Mouse (Mus musculus) heart, embryonic 16.5 days (tissue): ENCODE measurements around the gene Krt7. TPM values are rescaled to one million over a fixed set of nuclear protein-coding genes. Genes with fewer than 3 reads are reported as not detected.

ENCODE experiments used
- ATAC-seq: fragments of 200-750 bp; cut with Nextera tagmentation; replicated peaks from 2 replicates; pipeline ENCODE4 v1.8.0; 2017; ENCODE audit warnings: moderate number of reproducible peaks; ENCODE audit not compliant: insufficient read depth, low FRiP score; ENCODE audit errors: extremely low read depth
- H3K27ac ChIP-seq: fragments of 300-500 bp; sonication (generic); 2 replicates; pipeline ENCODE4 v1.5.1; 2014; ENCODE audit warnings: mild to moderate bottlenecking, low read length, control low read depth, moderate library complexity
- H3K27me3 ChIP-seq: fragments of 300-500 bp; sonication (generic); 2 replicates; pipeline ENCODE4 v1.6.1; 2014; ENCODE audit warnings: low read length, mixed read lengths; ENCODE audit not compliant: control insufficient read depth, insufficient read depth
- H3K36me3 ChIP-seq: fragments of 300-500 bp; sonication (generic); 2 replicates; pipeline ENCODE4 v1.6.1; 2014; ENCODE audit not compliant: control insufficient read depth, insufficient read depth
- H3K4me1 ChIP-seq: fragments of 300-500 bp; sonication (generic); 2 replicates; pipeline ENCODE4 v1.6.1; 2014; ENCODE audit warnings: low read length, mixed read lengths; ENCODE audit not compliant: control insufficient read depth, insufficient read depth
- H3K4me2 ChIP-seq: fragments of 300-500 bp; sonication (generic); 2 replicates; pipeline ENCODE4 v1.6.1; 2014; ENCODE audit warnings: low read depth, mild to moderate bottlenecking, control low read depth, low read length
- H3K4me3 ChIP-seq: fragments of 300-500 bp; sonication (generic); 2 replicates; pipeline ENCODE4 v1.5.1; 2014; ENCODE audit warnings: mild to moderate bottlenecking, control low read depth, low read length
- H3K9ac ChIP-seq: fragments of 300-500 bp; sonication (generic); 2 replicates; pipeline ENCODE4 v1.6.1; 2014; ENCODE audit warnings: low read length, control low read depth
- H3K9me3 ChIP-seq: fragments of 300-500 bp; sonication (generic); replicated peaks from 2 replicates; pipeline ENCODE4 v1.6.1; 2016; ENCODE audit warnings: low read length; ENCODE audit not compliant: control insufficient read depth
- WGBS: fragments of 180-500 bp; shearing (Covaris S2); extraction: QIAGEN DNeasy Blood & Tissue Kit; methylation state at CpG from one replicate; pipeline ENCODE4 v1.1.7; 2014; 5-methylcytosine and 5-hydroxymethylcytosine counted together
- polyA plus RNA-seq: library from polyadenylated mRNA; unstranded; fragments of >200 nt; fragmentation: Nextera tagmentation; extraction: Ambion mirVana; gene quantifications from 2 replicates; pipeline ENCODE4 v1.2.1, GENCODE M21; 2015

Krt7 gene
- polyA plus RNA-seq, 1 experiment from 2014 or later, result 19.6 TPM

- no peak overlapping the region for H3K27ac ChIP-seq
- H3K4me1 ChIP-seq, result peaks cover 10% of the 10 kb centered on the region
- peak; percentile 35 for ATAC-seq
- H3K9me3 ChIP-seq, result no peaks in the 10 kb centered on the region
- no peaks in the 10 kb centered on the region for H3K27me3 ChIP-seq
- H3K9ac ChIP-seq, result no peak overlapping the region
- no peak overlapping the region for H3K4me2 ChIP-seq
- WGBS, result 16% methylated on average over 5 of the region's 5 CpGs
- no peak overlapping the region for H3K4me3 ChIP-seq
- H3K36me3 ChIP-seq, result no peaks in the 10 kb centered on the region
Observed at GRCm38 (mm10) chr15:101388034-101388541, 22.8 kb upstream of the Krt7 start.

- no peak for ATAC-seq
- no peaks in the 10 kb centered on the region for H3K27me3 ChIP-seq
- no peak overlapping the region for H3K4me3 ChIP-seq
- WGBS, result 82% methylated on average over 5 of the region's 5 CpGs
- no peaks in the 10 kb centered on the region for H3K36me3 ChIP-seq
- no peak overlapping the region for H3K4me2 ChIP-seq
- H3K9ac ChIP-seq, result no peak overlapping the region
- peaks cover 9% of the 10 kb centered on the region for H3K4me1 ChIP-seq
- H3K9me3 ChIP-seq, result no peaks in the 10 kb centered on the region
- H3K27ac ChIP-seq, result no peak overlapping the region
Observed at GRCm38 (mm10) chr15:101390203-101390602, 20.6 kb upstream of the Krt7 start.

GRCm38 (mm10) chr15:101392251-101392650 lies 18.6 kb upstream of the Krt7 start:
- whole genome bisulfite sequencing, result 73% methylated on average over 5 of the region's 5 CpGs
- no peak for ATAC-seq

GRCm38 (mm10) chr15:101394908-101395307 lies 15.9 kb upstream of the Krt7 start:
- Histone ChIP-seq H3K4me2 (no peak overlapping the region), H3K9me3 (no peaks in the 10 kb centered on the region), H3K9ac (no peak overlapping the region), H3K27me3 (no peaks in the 10 kb centered on the region), H3K36me3 (no peaks in the 10 kb centered on the region), H3K4me3 (no peak overlapping the region), H3K27ac (no peak overlapping the region), H3K4me1 (no peaks in the 10 kb centered on the region)
- ATAC-seq, result no peak
- 55% methylated on average over 7 of the region's 7 CpGs for WGBS

More at GRCm38 (mm10) chr15:101392251-101392650, 18.6 kb upstream of the Krt7 start:
- H3K9ac ChIP-seq, result no peak overlapping the region
- no peak overlapping the region for H3K27ac ChIP-seq
- no peak overlapping the region for H3K4me2 ChIP-seq
- no peaks in the 10 kb centered on the region for H3K27me3 ChIP-seq
- H3K9me3 ChIP-seq, result no peaks in the 10 kb centered on the region
- H3K4me3 ChIP-seq, result no peak overlapping the region
- H3K4me1 ChIP-seq, result peaks cover 7% of the 10 kb centered on the region
- no peaks in the 10 kb centered on the region for H3K36me3 ChIP-seq

- no peak overlapping the region for H3K4me3 ChIP-seq
- H3K4me2 ChIP-seq, result no peak overlapping the region
- ATAC-seq, result no peak
- no peaks in the 10 kb centered on the region for H3K9me3 ChIP-seq
- H3K27me3 ChIP-seq, result no peaks in the 10 kb centered on the region
- H3K36me3 ChIP-seq, result no peaks in the 10 kb centered on the region
- H3K27ac ChIP-seq, result no peak overlapping the region
- H3K4me1 ChIP-seq, result no peaks in the 10 kb centered on the region
- WGBS, result 23% methylated on average over 7 of the region's 7 CpGs
- no peak overlapping the region for H3K9ac ChIP-seq
Observed at GRCm38 (mm10) chr15:101396466-101396865, 14.4 kb upstream of the Krt7 start.

GRCm38 (mm10) chr15:101396921-101397320 lies 13.9 kb upstream of the Krt7 start:
- no peak for ATAC-seq
- 79% methylated on average over 3 of the region's 3 CpGs for WGBS

GRCm38 (mm10) chr15:101397683-101398082 lies 13.2 kb upstream of the Krt7 start:
- Histone ChIP-seq H3K36me3 (no peaks in the 10 kb centered on the region), H3K4me2 (no peak overlapping the region), H3K4me3 (no peak overlapping the region), H3K4me1 (no peaks in the 10 kb centered on the region), H3K27me3 (no peaks in the 10 kb centered on the region), H3K9ac (no peak overlapping the region), H3K27ac (no peak overlapping the region), H3K9me3 (no peaks in the 10 kb centered on the region)
- no peak for ATAC-seq
- 80% methylated on average over 2 of the region's 2 CpGs for WGBS

More at GRCm38 (mm10) chr15:101396921-101397320, 13.9 kb upstream of the Krt7 start:
- Histone ChIP-seq H3K9ac (no peak overlapping the region), H3K9me3 (no peaks in the 10 kb centered on the region), H3K4me1 (no peaks in the 10 kb centered on the region), H3K4me2 (no peak overlapping the region), H3K36me3 (no peaks in the 10 kb centered on the region), H3K4me3 (no peak overlapping the region), H3K27ac (no peak overlapping the region), H3K27me3 (no peaks in the 10 kb centered on the region)

GRCm38 (mm10) chr15:101398269-101398668 lies 12.6 kb upstream of the Krt7 start:
- 68% methylated on average over 8 of the region's 8 CpGs for WGBS
- no peak for ATAC-seq
- no peaks in the 10 kb centered on the region for H3K36me3 ChIP-seq

GRCm38 (mm10) chr15:101412188-101412587 lies 1.3 kb downstream of the Krt7 start:
- Histone ChIP-seq H3K36me3 (no peaks in the 10 kb centered on the region), H3K9ac (no peak overlapping the region), H3K27me3 (peaks cover 23% of the 10 kb centered on the region), H3K9me3 (no peaks in the 10 kb centered on the region), H3K27ac (no peak overlapping the region), H3K4me2 (no peak overlapping the region), H3K4me3 (peak overlapping the region; percentile 17), H3K4me1 (0 out of 2 replicates have a peak, but pooled peaks cover 3% of the 10 kb centered on the region)
- 30% methylated on average over 31 of the region's 31 CpGs for WGBS
- ATAC-seq, result no peak

More at GRCm38 (mm10) chr15:101398269-101398668, 12.6 kb upstream of the Krt7 start:
- no peaks in the 10 kb centered on the region for H3K9me3 ChIP-seq
- no peak overlapping the region for H3K4me2 ChIP-seq
- H3K4me1 ChIP-seq, result no peaks in the 10 kb centered on the region
- H3K4me3 ChIP-seq, result no peak overlapping the region
- no peak overlapping the region for H3K9ac ChIP-seq
- no peaks in the 10 kb centered on the region for H3K27me3 ChIP-seq
- no peak overlapping the region for H3K27ac ChIP-seq
